Comparison of ENCODE assay signal across 26 mouse cellular contexts in the genomic region with DNA sequence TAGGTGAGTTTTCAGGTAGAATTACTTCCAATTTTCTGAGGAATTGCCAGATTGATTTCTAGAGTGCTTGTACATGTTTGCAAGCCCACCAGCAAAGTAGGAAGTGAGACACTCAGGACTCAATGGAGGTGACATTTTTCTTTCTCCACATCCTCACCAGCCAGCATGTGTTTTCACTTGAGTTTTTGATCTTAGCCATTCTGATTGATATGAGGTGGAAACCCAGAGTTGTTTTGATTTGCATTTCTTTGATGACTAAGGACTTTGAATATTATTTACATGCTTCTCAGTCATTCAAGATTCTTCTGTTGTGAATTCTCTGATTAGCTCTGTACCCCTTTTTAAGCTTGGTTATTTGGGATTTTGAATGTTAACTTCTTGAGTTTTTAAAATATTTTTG.
"Had no signal": no experiment of that assay in that cellular context is flagged by ENCODE, and none has a peak within 500 bp of the region (broad histone marks: within the 10 kb centered on the region; RNA-seq: fewer than 3 reads in every experiment).

No protein-coding gene starts in this region.

- H3K27ac ChIP-seq: gastrocnemius, adult 2 months; heart, embryonic 10.5 days; hindbrain, embryonic 13.5 days; hindbrain, embryonic 15.5 days; hindbrain, postnatal 0 days; kidney, embryonic 15.5 days; kidney, postnatal 0 days; left cerebral cortex, adult 2 months; limb, embryonic 10.5 days; limb, embryonic 12.5 days; liver, embryonic 13.5 days; liver, embryonic 15.5 days had no signal

- H3K9ac ChIP-seq: heart, embryonic 12.5 days; hindbrain, embryonic 13.5 days; hindbrain, embryonic 15.5 days; kidney, embryonic 15.5 days; limb, embryonic 12.5 days; liver, embryonic 13.5 days; liver, embryonic 15.5 days had no signal

- DNase-seq: gastrocnemius, adult 2 months; gastrocnemius, postnatal 10 days; gastrocnemius, postnatal 25 days; heart, adult 18-20 months; heart, postnatal 10 days; kidney, adult 11 months; kidney, adult 2 months; kidney, adult 9 months; kidney, postnatal 14 days; kidney, postnatal 36 days; layer of hippocampus, adult 9-11 months; liver; liver, embryonic 13.5 days had no signal

- H3K4me1 ChIP-seq: heart, embryonic 10.5 days; heart, embryonic 12.5 days; hindbrain, embryonic 13.5 days; hindbrain, embryonic 15.5 days; kidney, embryonic 15.5 days; limb, embryonic 10.5 days; limb, embryonic 12.5 days; liver, embryonic 13.5 days; liver, embryonic 15.5 days had no signal

- ATAC-seq: hindbrain, postnatal 0 days; intestine, embryonic 16.5 days had no signal

- H3K4me2 ChIP-seq: heart, embryonic 12.5 days; hindbrain, embryonic 13.5 days; hindbrain, embryonic 15.5 days; kidney, embryonic 15.5 days; limb, embryonic 12.5 days; liver, embryonic 11.5 days; liver, embryonic 13.5 days; liver, embryonic 15.5 days had no signal

- H3K27me3 ChIP-seq: heart, embryonic 12.5 days; hindbrain, embryonic 13.5 days; hindbrain, embryonic 15.5 days; kidney, embryonic 15.5 days; limb, embryonic 12.5 days; liver, embryonic 13.5 days; liver, embryonic 15.5 days had no signal

- H3K36me3 ChIP-seq: heart, embryonic 10.5 days; heart, embryonic 12.5 days; hindbrain, embryonic 13.5 days; hindbrain, embryonic 15.5 days; kidney, embryonic 15.5 days; limb, embryonic 10.5 days; limb, embryonic 12.5 days; liver, embryonic 13.5 days; liver, embryonic 15.5 days had no signal

- H3K9me3 ChIP-seq: heart, embryonic 10.5 days; heart, embryonic 12.5 days; hindbrain, embryonic 13.5 days; hindbrain, embryonic 15.5 days; kidney, embryonic 15.5 days; limb, embryonic 10.5 days; limb, embryonic 12.5 days; liver, embryonic 13.5 days; liver, embryonic 15.5 days had no signal

- H3K4me3 ChIP-seq: gastrocnemius, adult 2 months; heart, embryonic 10.5 days; heart, embryonic 12.5 days; hindbrain, embryonic 13.5 days; hindbrain, embryonic 15.5 days; kidney, embryonic 15.5 days; left cerebral cortex, adult 2 months; limb, embryonic 10.5 days; limb, embryonic 12.5 days; liver, embryonic 13.5 days; liver, embryonic 15.5 days had no signal
